Mouse (Mus musculus): ENCODE data around the gene Zfand4.

Gene Zfand4

GRCm38 (mm10) chr6:116378892-116379291 lies 114.9 kb downstream of the Zfand4 start:
- no peak for DNase-seq

Measured in thymus, postnatal 36 days (tissue).